Mouse (Mus musculus): Measurements from ENCODE around the gene Grcc10.

DNA sequence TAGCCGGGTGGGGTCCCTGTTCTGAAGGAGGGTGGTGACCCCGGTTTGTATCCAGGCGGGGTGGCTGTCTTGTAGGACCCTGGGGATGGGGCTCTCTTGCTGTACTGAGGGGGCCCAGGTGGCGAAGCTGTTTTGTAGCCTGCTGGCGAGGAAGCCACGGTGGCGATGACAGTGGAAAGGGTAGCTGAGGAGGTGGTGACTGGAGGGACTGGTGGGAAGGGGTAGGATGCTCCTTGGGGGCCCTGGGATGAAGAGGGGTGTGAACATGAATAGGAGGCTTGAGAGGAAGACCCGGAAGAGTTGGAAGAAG, 5.1 kb upstream of the Grcc10 start:
- TF ChIP-seq CTCF (IDR thresholded peaks at IDR 0.05; ENCODE audit: extremely low read depth, insufficient read depth, low read length) (no peak), POLR2A (IDR thresholded peaks at IDR 0.05; ENCODE audit: extremely low read depth, insufficient read depth, low read length) (no peak)
